Mouse (Mus musculus) activated CD4-positive, CD25-positive, alpha-beta regulatory T cell, adult 4 months (primary cell): ENCODE data around the gene Mall. TPM values are rescaled to one million over a fixed set of nuclear protein-coding genes. Genes with fewer than 3 reads are reported as not detected.

Source experiments
- polyA plus RNA-seq, 2 experiments: library from polyadenylated mRNA; unstranded; fragments of 100-300 nt; shearing (Covaris generic); gene quantifications; one replicate each; pipeline ENCODE4 v1.2.1; 2017

Gene Mall
- polyA plus RNA-seq, 2 experiments from 2014 or later: not detected

Other genes with a start within 250 kb of the Mall start
- gene Kcnip3, start 207.8 kb downstream of the Mall start, polyA plus RNA-seq: under 1 TPM in 1 of 2 experiments, not detected in 1; 0.43 TPM
- not detected for gene Prom2, start 188.5 kb downstream of the Mall start, polyA plus RNA-seq
- gene Zfp661, start 142.8 kb downstream of the Mall start, polyA plus RNA-seq: 1 to 10 TPM; 1.5 to 2.1 TPM
- 10 to 100 TPM; 94.3 to 98.2 TPM for gene Mrps5, start 142.7 kb downstream of the Mall start, polyA plus RNA-seq
- gene Mal, start 73.2 kb downstream of the Mall start, polyA plus RNA-seq: not detected
- under 1 TPM in 1 of 2 experiments, not detected in 1; 0.24 TPM for gene Nphp1, start 59.0 kb upstream of the Mall start, polyA plus RNA-seq
- 10 to 100 TPM; 28.6 to 33.2 TPM for gene Mtln, start 62.6 kb upstream of the Mall start, polyA plus RNA-seq
- gene Bub1, start 101.9 kb upstream of the Mall start, polyA plus RNA-seq: 1 to 10 TPM; 5.2 to 7.5 TPM
- gene Acoxl, start 108.9 kb upstream of the Mall start, polyA plus RNA-seq: under 1 TPM in 1 of 2 experiments, not detected in 1; 0.41 TPM